Mouse (Mus musculus) C2C12 (cell line): ENCODE results near the gene Map3k1. TPM values are rescaled to one million over a fixed set of nuclear protein-coding genes. Genes with fewer than 3 reads are reported as not detected.

Experiments used
- H3K27me3 ChIP-seq: one replicate; pipeline ENCODE4 v1.6.1; 2011; ENCODE audit not compliant: control insufficient read depth, insufficient read depth, insufficient read length
- H3K36me3 ChIP-seq: one replicate; pipeline ENCODE4 v1.6.1; 2011; ENCODE audit not compliant: control insufficient read depth, insufficient read depth
- H3K4me3 ChIP-seq: one replicate; pipeline ENCODE4 v1.5.1; 2011; ENCODE audit warnings: mild to moderate bottlenecking, control low read depth; ENCODE audit not compliant: poor library complexity, insufficient read depth, severe bottlenecking
- H3K79me2 ChIP-seq: one replicate; pipeline ENCODE4 v1.6.1; 2011; ENCODE audit not compliant: control insufficient read depth, insufficient read depth
- H3K79me3 ChIP-seq: one replicate; pipeline ENCODE4 v1.6.1; 2011; ENCODE audit warnings: low read depth, control low read depth
- H3ac ChIP-seq: one replicate; pipeline ENCODE3; 2011; ENCODE audit warnings: low read depth; ENCODE audit not compliant: control insufficient read depth, insufficient read length
- CEBPB ChIP-seq: IDR thresholded peaks from one replicate; pipeline ENCODE4 v1.6.1; 2011; ENCODE audit warnings: low read depth, mild to moderate bottlenecking, control low read depth, moderate library complexity
- CTCF ChIP-seq: IDR thresholded peaks from one replicate; pipeline ENCODE4 v1.5.1; 2011; ENCODE audit not compliant: control insufficient read depth, insufficient read depth, insufficient read length
- FOSL1 ChIP-seq: IDR thresholded peaks from one replicate; pipeline ENCODE4 v1.8.0; 2011; ENCODE audit warnings: mild to moderate bottlenecking, low read length; ENCODE audit not compliant: poor library complexity, insufficient read depth, severe bottlenecking
- MAX ChIP-seq: IDR thresholded peaks from one replicate; pipeline ENCODE4 v1.6.1; 2011; ENCODE audit warnings: mild to moderate bottlenecking, control low read depth
- MYOD1 ChIP-seq: IDR thresholded peaks from one replicate; pipeline ENCODE4 v1.6.1; 2011; ENCODE audit warnings: low read depth; ENCODE audit not compliant: control insufficient read depth, insufficient read length
- MYOG ChIP-seq: IDR thresholded peaks from one replicate; pipeline ENCODE4 v1.6.1; 2011; ENCODE audit not compliant: control insufficient read depth, insufficient read length; ENCODE audit errors: extremely low read depth
- USF1 ChIP-seq: IDR thresholded peaks from one replicate; pipeline ENCODE4 v1.6.1; 2011; ENCODE audit warnings: low read depth, mild to moderate bottlenecking, control low read depth, moderate library complexity
- long read RNA-seq, 2 experiments: library from polyadenylated mRNA; unstranded; transcript quantifications; one replicate each; pipeline ENCODE4 v2.0.0; 2019 to 2020
- polyA plus RNA-seq: library from polyadenylated mRNA; unstranded; fragments of >200 nt; fragmentation: generic; extraction: Trizol; gene quantifications from one replicate; pipeline ENCODE4 v1.2.1, GENCODE M21; 2012; ENCODE audit warnings: missing spikeins

The Map3k1 gene
- polyA plus RNA-seq: 1.5 TPM
- long read RNA-seq, experiment 1, partial matches to known transcripts: 0 of 3 reads
- long read RNA-seq, experiment 1, other reads (novel, unspliced or antisense): 3 of 3 reads
- long read RNA-seq, experiment 2, partial matches to known transcripts: 0 of 1 reads
- long read RNA-seq, experiment 2, other reads (novel, unspliced or antisense): 1 of 1 reads

DNA sequence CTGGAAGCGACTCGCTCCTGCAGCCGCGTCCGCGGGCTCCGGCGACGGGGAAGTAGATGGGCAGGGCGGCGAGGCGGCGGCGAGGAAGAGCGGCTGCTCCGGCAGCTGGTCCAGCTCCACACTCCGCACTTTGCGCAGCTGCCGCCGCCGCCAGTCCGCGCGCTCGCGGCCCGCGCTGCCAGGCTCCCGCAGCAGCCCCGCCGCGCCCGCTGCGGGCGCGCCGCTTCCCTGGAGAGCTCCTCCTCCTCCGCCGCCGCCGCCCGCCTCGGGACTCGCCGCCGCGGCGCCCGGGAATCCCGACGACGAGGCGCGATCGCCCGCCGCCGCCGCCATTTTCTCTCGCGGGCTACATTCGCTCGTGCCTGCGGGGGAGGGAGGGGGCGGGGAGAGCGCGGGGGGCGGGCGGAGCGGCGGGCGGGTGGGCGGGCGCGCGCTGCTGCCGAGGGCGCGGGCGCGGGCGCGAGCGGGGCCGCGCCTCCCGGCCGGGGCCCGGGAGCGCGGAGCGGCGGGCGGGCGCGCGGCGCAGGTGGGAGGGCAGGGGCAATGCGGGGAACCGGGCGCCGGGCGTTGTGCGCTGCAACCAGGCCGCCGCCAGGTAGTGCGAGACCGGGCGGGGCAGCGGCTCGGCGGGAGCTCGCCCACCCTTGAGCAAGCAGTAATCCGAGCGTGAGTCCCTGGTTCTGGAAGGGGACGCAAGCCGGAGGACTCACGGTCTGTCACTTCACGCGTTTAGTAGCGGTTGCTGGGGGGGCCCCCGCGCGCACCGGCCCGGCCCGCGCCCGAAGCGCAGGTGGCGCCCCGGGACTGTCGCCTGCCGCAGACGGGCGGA is at the start of gene Map3k1:
Gene Map3k1 (minus strand): TSS at position 357 of the 829 bp plus-strand sequence.
- peak within 1 kb of the TSS; percentile 52 for H3K4me3 ChIP-seq
- H3K79me3 ChIP-seq: no peaks in the 10 kb centered on the region
- H3K79me2 ChIP-seq: peaks cover 10% of the 10 kb centered on the region
- H3ac ChIP-seq: peak within 1 kb of the TSS; percentile 80
- TF ChIP-seq CEBPB (no peak), MYOG (no peak), CTCF (no peak), FOSL1 (no peak), MYOD1 (no peak), MAX (no peak), USF1 (no peak)
- H3K36me3 ChIP-seq: no peaks in the 10 kb centered on the region
- H3K27me3 ChIP-seq: no peaks in the 10 kb centered on the region

DNA sequence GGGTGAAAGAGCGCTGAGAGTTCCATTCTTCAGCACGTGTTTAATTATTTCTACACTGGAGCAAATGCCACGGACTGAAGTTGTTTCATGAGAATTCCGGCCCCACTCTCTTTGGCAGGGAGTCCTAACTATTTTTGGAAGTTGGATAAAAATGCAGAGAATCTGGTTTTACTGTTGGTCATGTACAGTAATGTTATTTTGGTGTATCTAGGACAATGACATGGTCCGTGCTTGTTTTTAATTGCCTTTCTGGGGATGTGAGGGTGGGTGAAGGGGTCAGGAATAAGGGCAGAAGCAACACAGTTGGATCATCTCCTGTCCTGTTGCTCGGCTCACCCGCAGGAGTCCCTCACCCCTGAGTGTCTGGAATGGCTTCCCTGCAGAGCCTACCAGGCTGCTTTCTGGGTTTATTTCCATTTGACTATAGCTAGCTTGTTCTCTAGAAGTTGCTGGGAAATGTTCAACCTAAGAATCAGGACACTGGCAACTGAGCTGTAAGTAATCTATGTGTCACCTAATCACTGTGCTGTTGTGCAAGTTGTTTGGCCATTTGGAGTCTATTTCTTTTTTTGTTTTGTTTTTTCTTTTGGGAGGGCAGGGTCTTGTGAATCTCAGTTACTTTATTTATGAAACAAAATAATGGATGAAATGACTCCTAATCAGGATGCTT is 48.1 kb upstream of the Map3k1 start:
- TF ChIP-seq CEBPB: no peak
- TF ChIP-seq FOSL1: no peak
- no peak for TF ChIP-seq CTCF
- TF ChIP-seq USF1: no peak
- TF ChIP-seq MAX: no peak
- no peak for TF ChIP-seq MYOG
- TF ChIP-seq MYOD1: no peak
- Histone ChIP-seq H3K27me3 (no peaks in the 10 kb centered on the region), H3K36me3 (no peaks in the 10 kb centered on the region), H3K79me2 (no peaks in the 10 kb centered on the region), H3ac (no peak overlapping the region), H3K79me3 (no peaks in the 10 kb centered on the region), H3K4me3 (no peak overlapping the region)

DNA sequence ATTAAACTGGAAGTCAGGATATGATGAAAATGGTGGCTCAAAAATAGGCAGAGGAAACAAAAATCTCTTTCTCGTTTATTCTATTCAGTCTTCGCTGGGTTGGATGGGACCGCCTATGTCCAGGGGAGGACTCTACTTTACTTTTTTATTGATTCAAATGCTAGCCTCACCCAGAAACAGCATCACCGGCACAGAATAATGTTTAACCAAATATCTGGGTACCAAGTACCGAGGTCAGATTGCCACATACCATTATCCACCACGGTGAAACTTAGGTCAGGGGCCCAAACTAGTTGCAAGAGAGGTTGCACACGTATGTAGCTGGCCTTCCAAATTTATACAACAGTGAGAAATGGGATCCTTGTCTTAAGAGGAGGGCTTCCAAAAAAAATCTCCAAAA is 47.4 kb upstream of the Map3k1 start:
- Histone ChIP-seq H3K79me3 (no peaks in the 10 kb centered on the region), H3ac (no peak overlapping the region), H3K4me3 (no peak overlapping the region), H3K36me3 (no peaks in the 10 kb centered on the region), H3K79me2 (no peaks in the 10 kb centered on the region), H3K27me3 (no peaks in the 10 kb centered on the region)
- TF ChIP-seq MAX: no peak
- no peak for TF ChIP-seq USF1
- no peak for TF ChIP-seq MYOD1
- TF ChIP-seq CEBPB: no peak
- TF ChIP-seq FOSL1: no peak

DNA sequence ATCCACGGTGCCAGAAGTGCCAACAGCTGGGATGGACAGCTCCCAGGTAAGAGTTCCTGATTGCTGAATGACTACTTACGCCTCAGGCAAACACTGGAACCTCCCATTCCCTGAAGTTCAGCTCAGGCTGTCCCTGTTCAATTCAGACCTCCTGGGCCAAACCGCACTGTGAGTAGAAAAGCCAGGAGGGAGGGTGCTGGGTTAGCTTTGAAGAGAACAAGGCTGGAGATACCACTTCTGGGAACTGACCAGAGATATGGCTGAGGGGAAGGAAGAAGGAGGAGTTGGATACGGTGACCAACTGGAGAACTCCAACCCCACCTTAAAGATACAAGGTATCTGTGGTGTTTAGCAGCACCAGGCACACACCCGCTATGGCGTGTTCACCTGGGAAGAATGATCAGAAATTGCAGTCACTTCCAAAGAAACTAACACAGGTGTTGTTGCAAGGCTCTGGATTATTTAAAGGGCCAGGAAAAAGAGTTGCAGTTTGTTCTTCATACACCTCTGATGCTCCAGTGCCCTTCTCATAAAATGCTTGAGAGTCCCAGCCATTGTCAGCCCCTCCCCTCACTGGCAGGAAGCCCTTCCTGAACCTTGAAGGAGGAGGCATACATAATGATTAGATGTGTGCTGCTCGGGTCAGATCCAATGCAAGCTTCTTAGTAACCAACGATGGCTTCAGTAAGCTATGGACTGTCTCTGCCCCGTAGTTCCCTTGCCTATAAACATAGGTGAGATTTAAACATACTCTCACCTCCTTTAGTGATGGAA is 43.8 kb upstream of the Map3k1 start:
- no peak for TF ChIP-seq USF1
- no peak for TF ChIP-seq MAX
- TF ChIP-seq CEBPB: no peak
- TF ChIP-seq MYOD1: no peak
- TF ChIP-seq MYOG: no peak
- TF ChIP-seq FOSL1: no peak
- no peak for TF ChIP-seq CTCF
- Histone ChIP-seq H3K79me2 (no peaks in the 10 kb centered on the region), H3ac (no peak overlapping the region), H3K27me3 (no peaks in the 10 kb centered on the region), H3K4me3 (no peak overlapping the region), H3K36me3 (no peaks in the 10 kb centered on the region), H3K79me3 (no peaks in the 10 kb centered on the region)

DNA sequence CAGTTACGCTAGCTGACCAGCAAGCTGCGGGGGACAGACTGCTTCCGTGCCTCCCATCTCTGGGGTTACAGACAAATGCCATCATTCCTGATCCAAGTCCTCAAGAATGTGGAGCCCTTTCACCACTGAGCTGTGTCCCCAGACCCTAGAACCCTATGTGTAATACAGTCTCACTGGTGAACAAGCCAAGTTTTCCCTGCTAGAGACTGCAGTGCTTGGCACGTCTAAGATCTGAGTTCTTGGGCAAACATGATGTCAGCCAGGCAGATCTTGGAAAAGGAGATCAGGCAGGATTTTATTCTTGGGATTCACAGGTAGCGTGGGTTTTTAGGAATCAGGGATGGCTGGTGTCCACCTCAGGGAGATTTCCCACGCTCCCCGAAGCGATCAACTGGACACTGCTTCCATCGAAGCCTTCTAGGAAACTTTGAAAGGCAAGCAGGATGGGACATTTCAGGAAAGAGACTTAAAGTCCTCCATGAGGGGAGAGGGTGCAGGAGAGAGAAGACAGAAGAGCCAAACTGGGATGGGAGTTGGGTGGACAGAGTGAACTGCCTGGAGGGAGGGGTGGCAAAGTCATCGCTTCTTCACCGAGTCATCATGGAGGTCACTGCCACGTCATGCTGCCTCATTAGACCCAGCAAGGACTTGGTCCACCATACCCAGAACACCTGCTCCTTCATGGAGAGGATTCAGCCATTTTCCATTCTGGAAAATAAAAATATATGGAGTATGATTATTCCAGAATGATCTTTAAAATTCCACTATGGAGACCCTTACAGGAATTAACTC is 41.4 kb upstream of the Map3k1 start:
- no peaks in the 10 kb centered on the region for H3K79me3 ChIP-seq
- no peaks in the 10 kb centered on the region for H3K79me2 ChIP-seq
- TF ChIP-seq CEBPB (no peak), FOSL1 (no peak), MYOG (no peak), MAX (no peak), USF1 (no peak), CTCF (no peak), MYOD1 (no peak)
- no peak overlapping the region for H3K4me3 ChIP-seq
- no peaks in the 10 kb centered on the region for H3K36me3 ChIP-seq
- no peaks in the 10 kb centered on the region for H3K27me3 ChIP-seq
- no peak overlapping the region for H3ac ChIP-seq
